Mouse (Mus musculus) cortical plate, adult 2 months (tissue): Measurements from ENCODE around the gene Sephs1.

ENCODE experiments used
- CTCF ChIP-seq: fragments of 200-500 bp; IDR thresholded peaks from 2 replicates; pipeline ENCODE4 v1.5.1; 2011; ENCODE audit warnings: mild to moderate bottlenecking, control low read depth, low read length; ENCODE audit not compliant: insufficient read depth; ENCODE audit errors: extremely low read depth
- POLR2A ChIP-seq: fragments of 200-500 bp; IDR thresholded peaks from 2 replicates; pipeline ENCODE4 v1.6.1; 2011; ENCODE audit warnings: mild to moderate bottlenecking, low read length, control low read depth; ENCODE audit not compliant: insufficient read depth; ENCODE audit errors: extremely low read depth

DNA sequence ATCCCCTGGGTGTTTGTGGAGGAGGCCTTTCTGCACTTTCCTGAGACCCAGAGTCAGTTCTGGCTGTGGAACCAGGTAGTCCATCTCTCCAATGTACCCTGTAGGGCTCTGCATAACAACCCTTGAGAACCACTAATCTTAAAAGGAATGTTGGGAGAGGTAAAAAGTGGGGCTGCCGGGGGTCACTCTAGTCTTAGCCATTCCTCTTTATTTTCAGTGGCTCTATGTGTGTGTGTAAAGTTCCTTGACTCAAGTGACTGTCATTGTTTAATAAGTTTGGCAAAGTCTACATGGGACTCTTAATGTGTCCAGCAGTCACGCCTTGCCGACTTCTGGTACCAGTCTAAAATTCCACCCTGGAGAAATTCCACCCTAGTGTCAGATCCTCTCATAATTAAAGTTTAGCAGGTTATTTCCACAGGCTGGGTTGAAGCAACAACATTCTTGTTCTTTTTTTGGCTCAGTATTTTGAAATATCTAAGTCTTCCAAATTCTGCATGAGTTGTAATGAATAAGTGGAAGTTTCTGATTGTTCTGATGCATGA, 27.5 kb downstream of the Sephs1 start:
- no peak for TF ChIP-seq CTCF
- no peak for TF ChIP-seq POLR2A
